Mouse (Mus musculus): ENCODE data around the gene Gstp3. TPM values are rescaled to one million over a fixed set of nuclear protein-coding genes. Genes with fewer than 3 reads are reported as not detected.

Gene Gstp3
- polyA plus RNA-seq, 1 experiment: not detected

GRCm38 (mm10) chr19:4012432-4013022 is 46.8 kb downstream of the Gstp3 start, which contains the start of gene Ndufv1:
Ndufv1 (minus strand) TSS chr19:4012806.
- peak within 1 kb of the TSS; percentile 97 for H3K4me3 ChIP-seq (replicated peaks)
- no peaks in the 10 kb centered on the region for H3K9me3 ChIP-seq
- H3K27me3 ChIP-seq (replicated peaks): no peaks in the 10 kb centered on the region
- peaks cover 37% of the 10 kb centered on the region for H3K36me3 ChIP-seq (replicated peaks; ENCODE audit: low read length)
- peak; percentile 78 for TF ChIP-seq FLI1 (IDR thresholded peaks at IDR 0.05; ENCODE audit: low read length)
- no peak for TF ChIP-seq GATA1 (IDR thresholded peaks at IDR 0.05; ENCODE audit: borderline replicate concordance, low read length)
- H3K4me1 ChIP-seq: peaks cover 49% of the 10 kb centered on the region

- Histone ChIP-seq H3K4me3 (replicated peaks) (no peak overlapping the region), H3K36me3 (replicated peaks; ENCODE audit: low read length) (peaks cover 52% of the 10 kb centered on the region)
Observed at GRCm38 (mm10) chr19:4011086-4011485, 48.3 kb downstream of the Gstp3 start.

More at GRCm38 (mm10) chr19:4011086-4011485, 48.3 kb downstream of the Gstp3 start:
- TF ChIP-seq GATA1 (IDR thresholded peaks at IDR 0.05; ENCODE audit: borderline replicate concordance, low read length) (no peak), FLI1 (IDR thresholded peaks at IDR 0.05; ENCODE audit: low read length) (no peak)
- Histone ChIP-seq H3K4me1 (peaks cover 46% of the 10 kb centered on the region), H3K27me3 (replicated peaks) (no peaks in the 10 kb centered on the region), H3K9me3 (no peaks in the 10 kb centered on the region)

Other genes with a start within 250 kb of the Gstp3 start
- 6.8 and 18.7 TPM in 2 replicates for gene Chka, start 207.8 kb downstream of the Gstp3 start, polyA plus RNA-seq (2012; ENCODE audit: insufficient read depth, low replicate concordance)
- 39.3 and 78.0 TPM in 2 replicates for gene Tcirg1, start 152.4 kb downstream of the Gstp3 start, polyA plus RNA-seq (2012; ENCODE audit: insufficient read depth, low replicate concordance)
- gene Ndufs8, start 146.8 kb downstream of the Gstp3 start, polyA plus RNA-seq (2012; ENCODE audit: insufficient read depth, low replicate concordance): 38.8 and 142 TPM in 2 replicates
- 2.8 TPM in 1 of 2 replicates, not detected in the other for gene Aldh3b1, start 129.8 kb downstream of the Gstp3 start, polyA plus RNA-seq (2012; ENCODE audit: insufficient read depth, low replicate concordance)
- 30.5 and 188 TPM in 2 replicates for gene Unc93b1, start 124.4 kb downstream of the Gstp3 start, polyA plus RNA-seq (2012; ENCODE audit: insufficient read depth, low replicate concordance)
- gene Aldh3b3, start 100.9 kb downstream of the Gstp3 start, polyA plus RNA-seq (2012; ENCODE audit: insufficient read depth, low replicate concordance): 0.04 TPM in 1 of 2 replicates, not detected in the other
- not detected in 2 replicates for gene Aldh3b2, start 87.2 kb downstream of the Gstp3 start, polyA plus RNA-seq (2012; ENCODE audit: insufficient read depth, low replicate concordance)
- gene Acy3, start 73.0 kb downstream of the Gstp3 start, polyA plus RNA-seq (2012; ENCODE audit: insufficient read depth, low replicate concordance): 6.4 TPM in 1 of 2 replicates, not detected in the other
- gene Tbx10, start 66.8 kb downstream of the Gstp3 start, polyA plus RNA-seq (2012; ENCODE audit: insufficient read depth, low replicate concordance): not detected in 2 replicates
- gene Nudt8, start 59.0 kb downstream of the Gstp3 start, polyA plus RNA-seq (2012; ENCODE audit: insufficient read depth, low replicate concordance): 11.7 and 19.3 TPM in 2 replicates
- 0.74 and 0.93 TPM in 2 replicates for gene Gm49405, start 58.9 kb downstream of the Gstp3 start, polyA plus RNA-seq (2012; ENCODE audit: insufficient read depth, low replicate concordance)
- gene Doc2g, start 56.3 kb downstream of the Gstp3 start, polyA plus RNA-seq (2012; ENCODE audit: insufficient read depth, low replicate concordance): 2.7 and 7.3 TPM in 2 replicates
- 111 and 122 TPM in 2 replicates for gene Ndufv1, start 46.8 kb downstream of the Gstp3 start, polyA plus RNA-seq (2012; ENCODE audit: insufficient read depth, low replicate concordance)
- gene Gstp1, start 21.6 kb downstream of the Gstp3 start, polyA plus RNA-seq (2012; ENCODE audit: insufficient read depth, low replicate concordance): 128 and 173 TPM in 2 replicates
- not detected in 2 replicates for gene Gstp2, start 13.5 kb downstream of the Gstp3 start, polyA plus RNA-seq (2012; ENCODE audit: insufficient read depth, low replicate concordance)
- gene Cabp2, start 22.0 kb upstream of the Gstp3 start, polyA plus RNA-seq (2012; ENCODE audit: insufficient read depth, low replicate concordance): not detected in 2 replicates
- 140 and 181 TPM in 2 replicates for gene Cdk2ap2, start 37.6 kb upstream of the Gstp3 start, polyA plus RNA-seq (2012; ENCODE audit: insufficient read depth, low replicate concordance)
- gene Pitpnm1, start 40.4 kb upstream of the Gstp3 start, polyA plus RNA-seq (2012; ENCODE audit: insufficient read depth, low replicate concordance): 122 and 153 TPM in 2 replicates
- 293 and 434 TPM in 2 replicates for gene Aip, start 66.3 kb upstream of the Gstp3 start, polyA plus RNA-seq (2012; ENCODE audit: insufficient read depth, low replicate concordance)
- gene Gpr152, start 80.2 kb upstream of the Gstp3 start, polyA plus RNA-seq (2012; ENCODE audit: insufficient read depth, low replicate concordance): not detected in 2 replicates
- gene Cabp4, start 84.5 kb upstream of the Gstp3 start, polyA plus RNA-seq (2012; ENCODE audit: insufficient read depth, low replicate concordance): 0.51 and 1.2 TPM in 2 replicates
- 110 and 364 TPM in 2 replicates for gene Coro1b, start 89.0 kb upstream of the Gstp3 start, polyA plus RNA-seq (2012; ENCODE audit: insufficient read depth, low replicate concordance)
- 777 and 793 TPM in 2 replicates for gene Ptprcap, start 94.0 kb upstream of the Gstp3 start, polyA plus RNA-seq (2012; ENCODE audit: insufficient read depth, low replicate concordance)
- gene Rps6kb2, start 103.8 kb upstream of the Gstp3 start, polyA plus RNA-seq (2012; ENCODE audit: insufficient read depth, low replicate concordance): 108 and 492 TPM in 2 replicates
- gene Carns1, start 115.9 kb upstream of the Gstp3 start, polyA plus RNA-seq (2012; ENCODE audit: insufficient read depth, low replicate concordance): 1.3 and 5.6 TPM in 2 replicates
- 24.1 and 31.5 TPM in 2 replicates for gene Tbc1d10c, start 131.7 kb upstream of the Gstp3 start, polyA plus RNA-seq (2012; ENCODE audit: insufficient read depth, low replicate concordance)
- 268 and 792 TPM in 2 replicates for gene Ppp1ca, start 132.5 kb upstream of the Gstp3 start, polyA plus RNA-seq (2012; ENCODE audit: insufficient read depth, low replicate concordance)
- gene Rad9a, start 142.1 kb upstream of the Gstp3 start, polyA plus RNA-seq (2012; ENCODE audit: insufficient read depth, low replicate concordance): 22.1 and 24.3 TPM in 2 replicates
- 0.09 and 2.0 TPM in 2 replicates for gene Clcf1, start 154.7 kb upstream of the Gstp3 start, polyA plus RNA-seq (2012; ENCODE audit: insufficient read depth, low replicate concordance)
- 8.5 and 73.0 TPM in 2 replicates for gene AC109138.7, start 154.8 kb upstream of the Gstp3 start, polyA plus RNA-seq (2012; ENCODE audit: insufficient read depth, low replicate concordance)
- gene Pold4, start 172.3 kb upstream of the Gstp3 start, polyA plus RNA-seq (2012; ENCODE audit: insufficient read depth, low replicate concordance): 67.5 and 91.7 TPM in 2 replicates
- 16.5 and 28.6 TPM in 2 replicates for gene Ssh3, start 209.6 kb upstream of the Gstp3 start, polyA plus RNA-seq (2012; ENCODE audit: insufficient read depth, low replicate concordance)
- gene Ankrd13d, start 223.6 kb upstream of the Gstp3 start, polyA plus RNA-seq (2012; ENCODE audit: insufficient read depth, low replicate concordance): 5.6 TPM in 1 of 2 replicates, not detected in the other
- gene Grk2, start 246.7 kb upstream of the Gstp3 start, polyA plus RNA-seq (2012; ENCODE audit: insufficient read depth, low replicate concordance): 265 and 541 TPM in 2 replicates